Mouse (Mus musculus): Measurements from ENCODE around the gene Npnt. TPM values are rescaled to one million over a fixed set of nuclear protein-coding genes. Genes with fewer than 3 reads are reported as not detected.

Gene Npnt
- total RNA-seq, 2 experiments from 2014 or later: 47.9 to 66.2 TPM

GRCm38 (mm10) chr3:132894086-132894485 is 56.0 kb downstream of the Npnt start:
- DNase-seq (ENCODE audit: low spot score in 2 of 2): no peak

- DNase-seq (ENCODE audit: low spot score in 2 of 2): no peak
Observed at GRCm38 (mm10) chr3:132893676-132894075, 56.4 kb downstream of the Npnt start.

DNA sequence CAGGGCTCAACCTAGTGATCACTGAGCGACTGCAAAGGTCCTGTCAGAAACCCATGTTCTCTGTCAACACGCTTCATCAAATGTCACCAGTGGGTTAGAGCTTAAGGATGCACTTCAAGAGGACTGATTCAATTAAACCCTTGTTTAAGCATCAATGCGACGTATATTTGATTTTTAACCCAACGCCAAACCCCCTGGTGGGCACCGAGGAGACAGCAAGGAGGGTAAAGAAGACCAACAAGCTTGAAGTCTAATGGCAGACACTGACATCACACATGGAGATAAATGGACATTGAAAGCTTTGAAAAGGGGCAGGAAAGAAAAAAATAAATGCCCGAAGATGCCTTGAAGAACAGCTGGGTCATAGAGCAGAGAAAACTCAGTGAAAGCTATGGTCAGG is 57.0 kb downstream of the Npnt start:
- DNase-seq (ENCODE audit: low spot score in 2 of 2): no peak

DNA sequence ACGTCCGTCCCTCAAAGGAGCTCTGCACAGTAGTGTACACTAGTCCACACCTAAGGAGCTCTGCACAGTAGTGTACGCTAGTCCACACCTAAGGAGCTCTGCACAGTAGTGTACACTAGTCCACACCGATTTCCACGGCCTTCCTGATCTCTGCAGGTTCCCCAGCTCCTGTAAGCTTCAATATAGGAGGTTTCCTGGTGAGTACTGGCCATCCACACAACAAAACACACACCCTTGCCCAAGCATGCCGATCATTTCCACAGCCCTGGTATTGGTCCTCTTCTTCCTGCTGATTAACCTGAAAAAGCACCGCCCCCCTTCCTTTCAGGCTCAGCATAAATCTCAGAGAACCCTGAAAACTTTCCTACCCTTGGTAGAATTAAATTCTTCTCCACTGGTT is 57.6 kb downstream of the Npnt start:
- no peak for DNase-seq (ENCODE audit: low spot score in 2 of 2)

DNA sequence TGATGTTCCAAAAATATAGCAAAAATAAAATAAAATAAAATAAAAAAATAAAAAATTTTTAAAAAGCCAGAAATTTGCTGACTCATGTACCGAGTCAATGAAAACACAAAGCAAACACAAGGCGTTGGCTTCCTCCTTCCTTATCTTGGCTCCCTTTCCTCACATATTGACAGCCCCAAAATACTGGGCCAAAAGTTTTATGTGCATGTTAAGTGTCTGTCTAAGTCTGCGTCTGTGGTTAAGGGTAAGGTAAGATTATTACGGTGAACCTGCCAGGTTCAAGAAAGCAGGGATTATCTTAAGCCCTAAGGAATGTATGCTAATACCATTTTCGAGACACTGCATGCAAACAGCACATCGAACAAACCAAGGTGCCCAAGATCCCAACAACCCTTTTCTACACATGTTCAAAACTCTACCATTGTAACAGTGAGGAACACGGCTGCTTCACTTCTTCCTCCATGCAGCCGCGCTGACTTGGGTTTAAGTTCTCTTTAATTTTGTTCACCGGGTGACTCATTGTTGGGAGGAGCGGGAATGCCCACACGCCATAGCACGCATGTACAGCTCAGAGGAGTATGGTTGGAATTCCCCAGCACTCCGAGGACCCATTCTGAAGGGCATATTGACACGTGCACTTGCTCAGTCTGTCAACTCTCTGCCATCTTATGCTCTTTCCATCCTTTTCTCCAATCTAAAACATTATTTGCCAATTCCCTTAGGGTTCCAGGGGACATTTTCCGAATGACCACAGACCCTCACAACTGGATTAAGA is 62.8 kb downstream of the Npnt start:
- no peak for DNase-seq (ENCODE audit: low spot score in 2 of 2)

- DNase-seq (ENCODE audit: low spot score in 2 of 2): no peak
Observed at GRCm38 (mm10) chr3:132886419-132887050, 63.6 kb downstream of the Npnt start.

DNA sequence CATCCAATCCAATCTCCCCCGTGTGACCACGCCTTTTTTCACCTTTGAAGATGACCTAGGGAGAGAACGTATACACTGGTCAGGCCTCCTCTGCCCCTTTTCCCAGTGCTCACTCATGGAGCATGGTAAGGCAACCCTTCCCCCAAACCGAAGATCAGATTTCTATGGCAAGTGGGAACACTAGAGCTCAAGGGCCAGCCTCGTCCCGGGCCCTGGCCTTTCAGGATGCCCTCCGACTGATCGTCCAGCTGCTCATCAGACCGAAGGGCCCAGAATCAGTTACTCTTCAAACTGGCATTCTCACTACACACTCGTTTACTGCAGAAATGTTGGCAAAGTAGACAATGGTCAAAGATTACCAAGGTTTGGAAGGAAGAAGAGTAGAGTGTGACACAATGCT is 65.6 kb downstream of the Npnt start:
- DNase-seq (ENCODE audit: low spot score in 2 of 2): no peak

- no peak for DNase-seq (ENCODE audit: low spot score in 2 of 2)
Observed at GRCm38 (mm10) chr3:132883256-132883655, 66.8 kb downstream of the Npnt start.

DNA sequence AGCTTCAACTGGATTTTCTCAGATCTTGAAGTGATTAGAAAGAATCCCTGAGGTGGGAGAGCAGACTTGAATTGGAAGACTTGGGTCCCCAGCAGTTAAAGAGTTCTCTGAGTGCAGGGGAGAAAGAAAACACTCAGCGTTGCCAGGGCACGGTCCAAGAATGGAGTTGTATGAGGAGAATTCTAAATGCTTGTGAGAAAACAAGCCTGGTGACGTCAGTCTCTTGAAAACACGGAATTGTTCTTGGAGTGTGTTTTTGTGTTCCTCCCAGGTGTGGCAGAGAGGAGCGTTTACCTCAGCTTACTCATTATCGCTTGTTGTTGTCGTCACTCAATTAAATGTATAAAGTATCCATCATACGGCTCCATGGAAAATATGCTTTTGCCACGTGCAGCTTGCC is 69.3 kb downstream of the Npnt start:
- DNase-seq (ENCODE audit: low spot score in 2 of 2): no peak

DNA sequence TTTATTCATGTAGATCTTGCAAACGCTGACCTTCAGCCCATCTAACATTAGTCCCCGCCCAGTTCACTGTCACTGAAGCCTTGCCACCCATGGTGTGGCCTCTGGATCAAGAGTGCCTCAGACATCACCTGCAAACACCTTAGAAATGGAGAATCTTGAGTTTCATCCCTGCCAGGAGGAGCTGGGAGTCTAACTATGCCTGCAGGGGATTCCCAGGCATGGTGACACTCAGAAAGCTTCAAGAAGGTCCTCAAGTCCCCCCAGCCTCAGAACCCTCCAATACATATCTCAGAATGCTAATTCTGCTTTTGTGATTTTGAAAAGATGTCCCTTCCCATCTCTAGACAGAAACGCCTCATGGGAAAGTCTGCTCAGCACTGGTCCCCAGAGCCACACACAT is 69.7 kb downstream of the Npnt start:
- DNase-seq (ENCODE audit: low spot score in 2 of 2): no peak

- DNase-seq (ENCODE audit: low spot score in 2 of 2): no peak
Observed at GRCm38 (mm10) chr3:132876933-132877676, 73.0 kb downstream of the Npnt start.

- no peak for DNase-seq (ENCODE audit: low spot score in 2 of 2)
Observed at GRCm38 (mm10) chr3:132876011-132876708, 73.9 kb downstream of the Npnt start.

DNA sequence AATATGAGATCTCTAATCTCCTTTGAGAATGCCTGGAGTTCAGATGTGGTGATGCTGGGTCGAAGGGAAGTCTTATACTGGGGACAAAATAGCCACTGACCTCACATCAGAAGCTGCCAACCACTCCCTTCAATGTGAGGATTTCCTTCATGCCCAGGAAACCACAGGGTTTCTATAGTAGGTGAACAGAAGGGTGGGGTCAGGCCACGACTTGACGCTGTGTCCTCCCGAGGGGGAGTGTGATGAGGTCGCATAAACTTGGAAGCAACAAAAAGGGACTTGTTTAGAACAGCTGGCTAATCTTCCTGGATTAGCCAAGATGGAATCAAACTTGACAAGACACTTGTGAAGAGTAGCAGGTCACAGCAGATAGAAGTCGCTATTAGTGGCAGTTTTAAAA is 76.8 kb downstream of the Npnt start:
- no peak for DNase-seq (ENCODE audit: low spot score in 2 of 2)

DNA sequence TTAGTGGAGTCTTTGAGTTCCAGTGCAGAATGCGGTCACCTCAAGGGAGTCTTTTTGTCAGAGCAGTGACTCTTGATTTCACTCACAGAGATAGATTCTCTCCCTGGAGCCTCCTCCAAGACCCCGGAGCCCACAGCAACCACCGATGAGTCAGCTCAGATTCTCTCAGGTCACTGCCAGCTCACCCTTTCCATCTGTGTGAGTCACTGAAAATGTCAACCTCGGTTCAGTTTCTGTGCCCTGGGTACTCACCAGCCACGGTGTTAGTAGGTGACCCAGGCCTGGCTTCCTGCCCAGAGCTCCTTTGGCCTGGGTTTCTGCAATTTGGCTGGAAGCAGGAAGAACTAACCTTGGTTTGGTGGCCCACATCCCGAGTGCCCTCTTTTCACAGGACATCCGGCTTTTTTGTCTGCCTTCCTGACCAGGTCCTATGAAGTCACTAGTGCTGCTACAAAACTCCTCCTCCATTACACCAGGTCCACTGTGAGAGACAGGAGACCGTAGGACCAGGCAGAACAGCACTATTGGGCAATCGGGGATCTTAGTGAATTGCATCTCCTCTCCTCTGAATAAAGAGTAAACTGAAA is 78.7 kb downstream of the Npnt start:
- DNase-seq (ENCODE audit: low spot score in 2 of 2): no peak

GRCm38 (mm10) chr3:132870079-132870478 is 80.0 kb downstream of the Npnt start:
- no peak for DNase-seq (ENCODE audit: low spot score in 2 of 2)

GRCm38 (mm10) chr3:132868838-132869237 is 81.3 kb downstream of the Npnt start:
- no peak for DNase-seq (ENCODE audit: low spot score in 2 of 2)

DNA sequence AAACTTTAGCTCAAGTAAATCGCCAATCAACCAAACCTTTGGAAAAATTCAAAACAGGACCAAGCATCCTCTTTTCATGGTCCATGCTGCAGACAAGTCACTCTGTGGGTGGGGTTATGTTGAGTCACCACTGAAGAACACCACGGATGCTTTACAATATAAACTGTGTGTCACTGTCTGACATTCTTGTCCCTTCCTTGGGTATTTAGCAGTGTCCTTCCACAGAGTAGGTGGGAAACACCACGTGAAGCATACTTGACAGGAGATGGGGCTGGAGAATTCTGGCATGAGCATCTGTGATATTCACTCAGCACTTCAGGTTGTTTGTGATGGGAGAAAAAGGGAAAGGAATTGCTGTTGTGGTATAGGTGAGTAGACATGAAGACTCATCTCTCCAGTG is 83.1 kb downstream of the Npnt start:
- no peak for DNase-seq (ENCODE audit: low spot score in 2 of 2)

- DNase-seq (ENCODE audit: low spot score in 2 of 2): no peak
Observed at GRCm38 (mm10) chr3:132865596-132865995, 84.5 kb downstream of the Npnt start.

GRCm38 (mm10) chr3:132864986-132865385 is 85.1 kb downstream of the Npnt start:
- no peak for DNase-seq (ENCODE audit: low spot score in 2 of 2)

DNA sequence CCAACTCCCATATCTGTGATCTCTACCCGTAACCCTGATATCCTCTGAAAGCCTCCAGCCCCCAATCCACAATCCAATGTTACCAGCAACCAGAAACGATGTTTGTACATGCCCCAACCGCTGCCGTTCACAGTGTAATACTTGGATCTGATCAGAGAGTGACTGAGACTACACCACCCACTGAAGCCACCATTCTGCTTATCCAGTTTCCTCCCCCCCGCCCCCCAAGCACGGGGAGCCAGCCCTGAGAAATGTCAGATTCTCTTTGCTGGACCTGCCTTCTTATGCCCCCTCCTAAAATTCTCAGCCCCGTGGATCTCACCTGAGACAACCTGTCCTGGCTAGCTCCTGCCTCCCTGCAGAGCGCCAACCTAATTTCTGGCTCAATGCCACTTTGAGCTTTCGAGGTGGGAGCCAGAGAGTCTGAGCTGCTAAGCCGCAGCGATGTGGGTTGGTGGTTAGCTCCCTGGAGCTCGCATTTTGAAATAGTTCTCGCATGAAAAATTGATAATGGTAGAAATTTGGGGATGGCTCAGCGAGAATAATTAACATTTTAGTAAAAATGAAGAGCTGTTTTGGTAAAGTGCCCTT is 85.7 kb downstream of the Npnt start:
- DNase-seq (ENCODE audit: low spot score in 2 of 2): no peak

GRCm38 (mm10) chr3:132863843-132864242 is 86.2 kb downstream of the Npnt start:
- DNase-seq (ENCODE audit: low spot score in 2 of 2): no peak

All from gastrocnemius, postnatal 4 days (tissue).